Mouse (Mus musculus): ENCODE results near the gene Tmeff1.
"Not testable (repeated sequence)": the region's sequence is repeated elsewhere in the genome, so short reads cannot be mapped to it uniquely, and the experiment has no call there.

Tmeff1 gene

DNA sequence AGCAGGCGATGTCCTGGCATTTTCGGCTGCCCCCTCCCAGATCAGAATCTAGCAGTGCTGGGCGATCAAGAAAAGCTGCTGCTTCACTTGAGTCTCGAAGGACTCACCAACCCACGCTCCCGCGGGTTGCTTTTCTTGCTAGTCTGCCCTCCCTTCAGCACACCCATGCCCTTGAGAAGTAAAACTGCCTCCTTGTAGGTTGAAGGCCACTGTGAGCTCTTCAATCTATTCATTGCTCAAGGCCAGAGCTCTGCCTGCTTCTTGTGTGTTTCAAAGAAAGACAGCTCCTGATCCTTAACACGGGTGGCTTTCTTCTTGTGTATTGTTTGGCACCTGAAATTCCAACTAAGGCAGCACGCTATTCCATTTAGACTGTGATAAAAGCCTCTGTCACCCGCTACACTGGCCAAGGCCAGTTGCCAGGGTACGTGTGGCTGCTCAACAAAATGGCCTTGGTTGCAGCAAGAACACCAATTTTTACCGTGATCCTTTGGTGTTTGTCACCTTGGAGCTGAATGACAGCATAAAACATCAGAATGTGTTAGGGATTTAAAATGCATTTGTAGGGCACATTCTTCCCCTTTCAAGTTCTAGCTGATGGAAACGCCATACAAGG is 91.7 kb downstream of the Tmeff1 start:
- DNase-seq (ENCODE audit: low spot score in 2 of 2): no peak

DNA sequence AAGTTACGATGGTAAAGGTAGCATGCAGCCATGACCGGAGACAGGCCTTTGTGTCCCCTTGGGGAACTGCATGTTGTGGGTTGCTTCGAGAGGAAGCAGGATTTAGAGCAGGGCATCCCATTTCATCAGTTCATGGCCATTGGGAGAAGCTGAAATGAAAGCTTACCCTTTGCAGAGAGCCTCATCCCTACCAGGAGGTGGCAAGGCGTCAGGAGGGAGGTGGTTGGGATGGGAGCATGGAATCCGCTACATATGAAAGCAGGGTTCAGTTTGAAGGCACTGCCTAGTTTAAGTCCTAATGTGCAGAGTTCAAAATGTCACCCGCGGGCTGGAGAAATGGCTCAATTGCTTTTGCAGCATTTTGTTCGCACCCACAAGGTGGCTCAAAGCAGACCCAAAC is 92.3 kb downstream of the Tmeff1 start:
- no peak for DNase-seq (ENCODE audit: low spot score in 2 of 2)

DNA sequence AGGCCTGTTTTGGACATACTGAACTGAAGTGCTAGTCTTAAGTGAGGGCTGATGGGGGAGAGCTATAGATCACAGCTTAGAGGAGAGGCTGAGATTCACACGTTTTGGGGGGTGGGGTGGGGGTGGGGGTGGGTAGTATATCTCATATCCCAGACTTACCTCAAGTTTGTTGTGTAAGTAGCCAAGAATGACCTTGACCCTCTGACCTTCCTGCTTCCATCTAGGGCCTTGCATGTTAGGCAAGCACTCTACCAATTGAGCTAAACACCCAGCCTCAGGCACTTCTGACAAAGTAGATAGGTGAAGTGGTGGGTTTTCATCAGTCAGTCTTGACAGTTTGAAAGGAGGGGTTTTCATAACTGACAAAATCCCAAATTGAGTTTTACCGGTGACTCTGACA is 92.8 kb downstream of the Tmeff1 start:
- no peak for DNase-seq (ENCODE audit: low spot score in 2 of 2)

DNA sequence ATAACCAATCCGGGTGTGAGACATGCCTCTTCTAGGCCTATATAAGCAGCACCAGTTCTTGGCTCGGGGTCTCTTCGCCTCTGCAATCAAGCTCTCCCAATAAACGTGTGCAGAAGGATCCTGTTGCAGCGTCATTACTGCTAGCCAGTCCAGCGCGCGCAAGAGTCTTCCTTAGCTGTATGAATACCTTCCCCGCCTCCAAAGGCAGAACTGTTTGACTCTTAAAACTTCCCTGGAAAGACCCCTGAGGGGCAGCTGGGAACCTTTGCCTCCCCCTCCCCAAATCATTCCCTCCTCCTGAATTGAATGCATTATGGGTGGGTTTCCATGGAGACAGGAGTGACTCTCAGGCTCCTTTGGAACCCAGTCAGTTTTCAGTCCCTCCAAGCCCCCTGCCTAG is 93.8 kb downstream of the Tmeff1 start:
- DNase-seq (ENCODE audit: low spot score in 2 of 2): no peak

DNA sequence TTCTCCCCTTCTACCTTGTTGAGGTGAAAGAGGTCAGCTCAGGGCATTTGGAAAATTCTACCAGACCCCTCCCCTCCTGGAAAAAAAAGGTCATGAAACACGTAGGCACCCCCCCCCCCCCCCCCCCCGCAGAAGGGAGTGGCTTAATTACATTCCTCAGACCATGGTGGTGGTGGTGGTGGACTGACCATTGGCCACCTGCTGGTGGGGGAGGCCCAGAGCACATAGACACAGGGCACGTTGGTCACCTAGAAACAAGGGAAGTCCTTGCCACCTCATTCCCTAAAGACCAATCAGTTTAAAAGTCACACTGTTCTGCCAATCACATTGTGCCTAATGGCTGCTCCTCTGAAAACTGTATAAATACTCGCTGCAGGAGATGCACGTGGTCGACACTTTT is 94.8 kb downstream of the Tmeff1 start:
- not testable (repeated sequence) for DNase-seq (ENCODE audit: low spot score in 2 of 2)

DNA sequence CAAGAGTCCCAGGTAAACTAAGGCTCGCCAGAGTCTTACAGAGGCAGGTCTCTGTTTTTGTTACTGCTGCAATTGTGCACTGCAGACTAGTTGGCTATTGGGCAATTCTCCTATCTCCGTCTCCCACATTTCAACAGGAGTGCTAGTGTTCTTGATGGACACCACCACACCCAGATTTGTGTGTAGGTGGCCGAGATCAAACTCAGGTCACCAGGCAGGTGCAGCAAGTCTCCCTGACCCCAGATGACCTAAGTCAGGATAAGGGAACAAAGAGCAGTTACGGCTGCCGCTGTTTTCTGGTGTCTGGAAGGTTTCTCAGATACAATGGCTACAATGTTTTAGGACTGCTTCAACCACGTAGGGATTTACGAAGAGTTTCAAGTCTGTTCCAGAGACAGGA is 95.2 kb downstream of the Tmeff1 start:
- no peak for DNase-seq (ENCODE audit: low spot score in 2 of 2)

DNA sequence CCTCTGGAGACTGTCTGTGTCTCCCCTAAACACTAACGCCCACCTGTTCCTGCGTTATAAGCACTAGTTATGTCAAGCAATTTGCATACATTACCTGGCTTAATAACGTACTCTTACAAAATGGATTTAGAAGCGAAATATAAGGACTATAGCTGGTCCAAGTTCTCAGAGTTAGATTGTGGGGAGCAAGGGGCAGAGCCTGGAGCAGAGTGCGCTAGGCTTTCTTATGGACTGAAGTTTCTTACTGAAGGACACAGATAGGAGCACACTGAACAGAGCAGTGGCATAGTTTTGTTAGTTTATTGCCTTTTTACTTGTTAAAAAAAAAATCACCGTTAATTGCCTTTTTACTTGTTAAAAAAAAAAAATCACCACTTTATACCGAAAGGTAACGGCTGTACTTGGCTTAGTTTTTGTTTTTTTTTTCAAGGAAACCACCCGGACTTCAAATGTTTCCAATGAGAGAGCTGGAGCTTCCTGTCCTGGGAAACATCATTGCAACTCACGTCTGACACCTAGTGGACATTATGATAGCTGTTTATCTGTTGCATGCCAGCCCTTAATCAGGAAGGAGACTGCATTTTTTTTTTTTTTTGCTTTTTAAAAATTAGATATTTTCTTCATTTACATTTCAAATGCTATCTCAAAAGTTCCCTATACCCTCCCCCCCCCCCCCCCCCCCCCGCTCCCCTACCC is 95.8 kb downstream of the Tmeff1 start:
- DNase-seq (ENCODE audit: low spot score in 2 of 2): no peak

DNA sequence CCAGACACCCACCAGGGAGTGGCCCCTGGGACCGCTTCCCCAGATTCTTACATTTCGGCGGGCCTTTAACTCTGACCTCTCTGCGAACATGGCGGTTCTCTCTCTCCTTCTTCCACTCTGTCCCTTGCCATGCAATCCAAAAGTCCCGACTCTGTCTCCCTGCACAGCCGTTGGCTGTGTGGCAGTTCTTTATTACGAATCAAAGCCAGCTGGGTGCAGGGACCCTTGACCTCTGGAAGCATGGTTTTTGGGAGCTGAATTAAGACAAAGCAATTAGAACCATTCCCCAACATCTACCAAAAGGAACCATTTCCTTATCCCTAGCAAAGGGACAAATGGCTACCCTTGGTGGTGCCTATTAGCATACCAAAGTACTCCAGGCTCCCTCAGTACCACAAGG is 98.2 kb downstream of the Tmeff1 start:
- DNase-seq (ENCODE audit: low spot score in 2 of 2): no peak

DNA sequence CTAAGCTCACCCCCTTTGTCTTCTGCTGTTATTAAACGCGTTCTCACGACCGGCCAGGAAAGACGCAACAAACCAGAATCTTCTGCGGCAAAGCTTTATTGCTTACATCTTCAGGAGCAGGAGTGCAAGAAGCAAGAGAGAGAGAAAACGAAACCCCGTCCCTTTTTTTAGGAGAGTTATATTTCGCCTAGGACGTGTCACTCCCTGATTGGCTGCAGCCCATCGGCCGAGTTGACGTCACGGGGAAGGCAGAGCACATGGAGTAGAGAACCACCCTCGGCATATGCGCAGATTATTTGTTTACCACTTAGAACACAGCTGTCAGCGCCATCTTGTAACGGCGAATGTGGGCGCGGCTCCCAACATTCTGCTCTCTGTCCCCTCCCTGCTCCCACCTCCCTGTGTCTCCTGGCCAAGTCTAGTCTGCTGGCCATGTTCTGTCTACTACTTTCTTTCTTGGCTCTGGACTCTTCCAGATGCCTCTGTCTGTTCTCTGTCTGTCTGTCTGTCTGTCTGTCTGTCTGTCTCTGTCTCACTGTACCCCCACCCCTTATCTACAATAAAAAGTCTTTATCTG is 98.7 kb downstream of the Tmeff1 start:
- not testable (repeated sequence) for DNase-seq (ENCODE audit: low spot score in 2 of 2)

DNA sequence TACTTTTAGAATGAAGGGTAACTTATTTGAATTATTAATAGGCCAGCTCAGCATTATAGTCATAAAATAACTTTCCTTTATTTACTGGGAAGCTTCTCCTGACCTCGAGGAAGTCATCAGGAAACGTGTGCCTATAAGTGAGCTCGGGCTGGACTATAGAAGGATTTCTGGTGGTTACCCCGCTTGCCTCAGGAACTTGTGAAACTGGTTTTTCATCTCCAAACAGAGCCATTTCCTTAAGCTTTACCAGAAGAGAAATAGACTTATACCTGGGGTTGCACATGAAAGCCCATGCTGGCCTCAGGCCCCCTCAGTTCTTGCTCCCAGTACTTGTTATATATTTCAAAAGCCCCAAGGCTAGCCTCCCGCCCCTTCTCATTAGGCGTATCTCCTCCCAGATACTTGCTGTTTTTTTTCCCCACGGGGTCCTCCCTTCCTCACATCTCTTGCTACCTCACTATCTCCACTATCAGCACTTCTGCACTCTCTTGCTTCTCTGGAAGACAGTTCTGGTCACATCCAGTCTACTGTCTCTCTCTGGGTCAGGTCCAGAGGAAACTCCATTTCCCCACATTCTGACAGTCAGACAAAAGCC is 99.7 kb downstream of the Tmeff1 start:
- no peak for DNase-seq (ENCODE audit: low spot score in 2 of 2)

DNA sequence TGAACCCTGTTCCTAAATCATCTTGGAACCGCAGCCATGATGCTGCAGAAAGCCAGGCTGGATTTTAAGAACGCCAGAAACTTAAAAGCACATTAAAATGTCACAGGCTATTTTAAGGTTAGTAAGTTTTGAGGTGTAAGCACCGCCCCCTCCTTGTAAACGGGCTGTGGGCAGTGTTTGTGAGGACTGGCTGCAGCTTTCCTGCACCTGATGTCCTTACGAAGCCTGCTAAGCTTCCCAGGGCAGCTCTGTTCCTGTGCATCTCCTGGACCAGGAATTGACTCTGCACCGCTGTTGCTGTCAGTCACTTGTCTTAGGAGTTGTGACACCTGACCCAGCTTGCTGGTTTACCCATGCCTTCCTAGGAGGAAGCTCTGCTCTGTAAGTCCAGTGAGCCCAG is 103.2 kb downstream of the Tmeff1 start:
- DNase-seq (ENCODE audit: low spot score in 2 of 2): no peak

DNA sequence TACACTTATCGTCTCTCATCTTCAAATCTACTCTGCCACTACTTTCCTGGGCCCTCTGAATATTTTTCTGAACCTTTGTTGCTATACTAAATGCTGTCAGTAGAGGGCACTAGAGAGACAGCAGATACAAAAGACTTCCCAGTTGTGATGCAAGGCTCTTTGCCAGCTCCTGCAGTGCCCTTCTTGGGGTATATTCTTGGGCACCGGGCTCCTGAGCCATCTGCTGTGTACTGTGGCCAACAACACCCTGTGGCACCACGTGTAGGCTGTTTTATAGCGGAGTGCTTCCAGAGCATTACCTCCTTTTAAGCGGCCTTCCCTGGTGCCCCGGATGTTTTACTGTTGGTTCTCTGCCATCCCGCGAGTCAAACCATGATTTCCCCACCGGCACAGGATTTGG is 105.7 kb downstream of the Tmeff1 start:
- peak in 1 of 2 experiments; percentile 25 for DNase-seq (ENCODE audit: low spot score in 2 of 2)

DNA sequence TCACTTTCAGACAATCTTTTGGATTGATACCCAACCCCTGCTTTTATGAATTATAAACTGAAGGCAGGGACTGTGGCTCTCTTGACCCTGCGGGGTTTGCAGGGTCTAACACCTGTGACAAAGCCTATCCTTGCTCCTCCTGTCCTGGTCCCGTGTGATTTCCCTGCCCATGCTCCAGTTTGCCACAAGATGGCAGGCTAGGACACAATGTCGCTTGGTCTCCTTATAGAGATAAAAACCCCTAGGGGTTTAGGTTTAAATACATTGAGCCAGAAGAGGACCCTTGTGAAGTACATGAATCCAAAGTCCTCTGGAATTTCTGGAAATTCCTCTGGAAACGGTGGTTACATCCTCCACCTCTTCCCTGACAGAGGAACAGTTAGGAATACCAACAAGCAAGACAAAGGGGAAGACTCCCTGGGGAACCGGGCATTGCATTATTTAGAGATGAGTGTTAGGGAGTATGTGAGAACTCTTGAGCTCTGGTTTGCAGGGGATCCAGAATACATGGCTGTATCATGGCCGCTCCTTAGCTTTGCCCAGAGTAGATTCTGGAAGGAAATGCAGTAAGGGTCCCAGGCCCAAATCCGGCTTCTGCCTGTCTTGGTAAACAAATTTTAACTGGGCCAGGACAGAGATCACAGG is 106.9 kb downstream of the Tmeff1 start:
- peak; percentile 42 to 59 for DNase-seq (ENCODE audit: low spot score in 2 of 2)

DNA sequence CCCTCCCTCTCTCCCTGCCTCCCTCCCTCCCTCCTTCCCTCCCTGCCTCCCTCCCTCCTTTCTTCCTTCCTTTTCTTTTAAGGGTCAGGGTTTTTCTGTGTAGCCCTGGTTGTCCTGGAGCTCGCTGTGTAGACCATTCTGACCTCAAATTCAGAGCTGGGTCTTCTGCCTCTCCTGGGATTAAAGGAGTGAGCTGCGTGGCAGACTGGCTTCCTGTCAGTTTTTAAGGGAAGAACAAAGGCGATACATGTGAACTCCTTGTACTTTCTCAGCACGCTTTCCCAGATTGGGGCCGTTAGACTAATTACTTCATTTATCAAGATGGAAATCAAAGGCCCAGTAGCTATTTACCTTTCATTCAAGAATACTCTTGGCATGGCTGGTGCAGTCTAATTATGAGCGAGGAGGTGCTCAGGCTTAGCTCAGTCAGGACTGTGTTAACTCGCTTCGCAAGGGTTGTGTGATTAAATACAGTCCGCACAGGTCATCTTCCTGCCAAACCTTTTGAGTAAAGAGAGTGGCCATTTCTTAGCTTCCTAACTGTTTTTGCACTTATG is 107.8 kb downstream of the Tmeff1 start:
- DNase-seq (ENCODE audit: low spot score in 2 of 2): no peak

DNA sequence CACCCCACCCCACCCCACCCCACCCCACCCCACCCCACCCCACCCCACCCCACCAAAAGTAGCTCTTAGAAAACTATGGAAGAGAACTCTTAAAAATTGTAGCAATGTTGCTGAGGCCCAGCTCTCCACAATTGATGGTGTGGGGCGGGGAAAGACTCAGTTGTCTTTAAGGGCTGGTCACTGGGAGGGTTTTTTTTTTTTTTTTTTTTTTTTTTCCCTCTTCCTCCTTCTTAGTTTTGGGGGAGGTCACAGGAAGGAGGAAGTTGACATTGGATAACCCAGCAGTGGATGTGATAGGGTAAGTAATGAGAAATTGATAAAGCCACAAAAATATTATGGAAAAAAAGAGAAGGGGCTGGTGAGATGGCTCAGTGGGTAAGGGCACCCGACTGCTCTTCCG is 111.7 kb downstream of the Tmeff1 start:
- DNase-seq (ENCODE audit: low spot score in 2 of 2): no peak

DNA sequence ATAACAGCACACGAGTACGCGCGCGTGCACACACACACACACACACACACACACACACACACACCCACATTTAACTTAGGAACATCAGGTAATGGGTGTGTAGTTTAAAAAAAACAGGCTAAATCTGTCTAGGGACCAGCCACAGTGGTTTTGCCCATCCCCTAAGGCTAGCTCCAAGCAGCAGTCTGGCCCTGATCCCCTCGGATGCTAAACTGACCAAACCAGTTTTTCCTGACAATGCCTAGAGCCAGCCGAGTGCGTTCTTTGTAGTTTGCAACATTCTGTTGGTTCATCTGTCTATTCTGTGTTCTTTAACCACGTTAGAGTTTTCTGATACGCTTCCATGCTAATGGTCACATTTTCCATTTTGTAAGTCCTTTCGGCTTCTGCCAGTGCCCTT is 112.3 kb downstream of the Tmeff1 start:
- DNase-seq (ENCODE audit: low spot score in 2 of 2): no peak
